Mouse (Mus musculus): ENCODE data around the gene Gkn3.
A peak's percentile ranks its signal among the peaks of the same experiment; 100 is the strongest.

Gkn3 gene

DNA sequence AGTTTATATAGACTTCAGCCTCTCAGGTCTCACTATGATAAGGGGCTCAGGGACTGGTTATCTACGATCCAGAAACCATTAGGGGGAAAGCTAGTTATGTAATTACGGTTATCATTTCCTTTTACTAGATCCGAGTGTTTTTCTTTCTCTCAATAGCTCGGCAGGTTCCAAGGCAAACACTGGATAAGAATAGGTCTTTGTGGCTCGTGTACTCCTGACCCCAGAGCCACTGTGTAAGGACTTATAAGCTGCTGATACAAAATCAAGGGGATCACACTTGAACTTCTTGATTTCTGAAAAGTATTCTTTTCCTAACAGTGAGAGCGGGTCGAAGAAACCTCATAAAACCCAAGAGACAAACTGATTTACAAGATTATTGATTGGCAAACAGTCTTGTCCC lies at the start of gene Gkn3:
Gene Gkn3 (minus strand): TSS at position 59 of the 400 bp plus-strand sequence.
- no peak for DNase-seq (ENCODE audit: extremely low spot score, low read depth, low spot score)

DNA sequence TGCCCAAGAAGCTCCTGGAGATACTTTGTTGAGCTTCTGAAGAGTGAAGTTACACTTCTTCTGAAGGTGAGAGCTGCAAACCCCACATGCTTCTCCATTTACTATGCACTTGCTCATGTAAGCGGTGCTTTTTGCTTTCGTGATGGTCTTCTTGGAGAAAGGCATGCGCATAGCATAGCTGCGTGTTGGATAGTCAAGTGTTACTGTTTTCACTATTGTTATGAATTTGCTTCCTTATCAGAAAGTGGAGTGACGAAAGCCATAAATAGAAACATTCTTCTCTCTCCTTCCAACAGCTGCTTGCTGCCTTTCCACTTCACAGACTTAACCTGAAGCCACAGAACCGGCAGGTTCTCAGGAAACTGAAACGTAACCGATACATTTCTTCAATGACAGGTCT lies 48.0 kb upstream of the Gkn3 start:
- no peak for DNase-seq (ENCODE audit: extremely low spot score, low read depth, low spot score)

DNA sequence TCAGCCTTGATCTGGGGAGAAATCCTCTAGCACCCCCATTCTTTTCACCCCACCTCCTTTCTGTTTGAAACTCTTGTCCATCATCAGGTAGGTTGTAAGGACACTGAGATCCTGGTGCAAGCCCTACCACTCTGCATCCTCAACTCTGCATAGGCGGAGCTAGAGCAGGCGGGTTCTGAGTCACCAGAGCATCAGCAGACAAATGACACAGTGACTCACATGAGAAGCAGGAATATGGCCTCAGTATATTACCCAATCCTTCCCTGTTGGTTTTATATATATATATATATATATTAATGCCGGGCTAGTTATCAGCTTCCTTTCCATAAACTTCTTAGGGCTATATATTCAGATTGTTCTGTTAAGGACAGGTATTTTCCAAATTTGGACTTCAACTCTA lies 47.1 kb upstream of the Gkn3 start:
- DNase-seq (ENCODE audit: extremely low spot score, low read depth, low spot score): no peak

DNA sequence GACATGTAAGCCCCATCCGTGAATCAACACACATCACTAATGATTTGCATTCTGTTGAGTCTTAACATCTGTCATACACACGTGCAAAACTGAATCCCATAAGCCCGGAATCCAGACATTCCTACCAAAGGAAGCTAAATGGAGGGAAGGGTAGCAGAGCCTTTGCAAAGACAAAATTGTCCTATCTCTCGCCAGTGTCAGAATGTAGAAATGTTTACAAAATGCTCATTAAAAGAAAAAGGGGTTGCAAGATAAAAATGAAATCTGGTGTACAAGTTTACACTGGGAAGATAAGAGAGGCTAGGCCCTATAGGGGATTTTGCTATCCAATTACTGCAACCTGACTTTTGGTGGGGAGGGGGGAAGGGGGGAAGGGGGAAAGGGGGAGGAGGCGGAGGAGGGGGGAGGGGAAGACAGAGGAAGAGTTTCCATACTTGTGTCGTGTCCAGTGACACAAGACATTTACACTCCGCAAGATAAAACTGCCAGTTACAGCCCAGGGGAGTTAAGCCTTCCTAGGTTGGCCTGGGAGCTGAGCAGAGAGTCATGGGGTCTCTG lies 39.8 kb upstream of the Gkn3 start, which contains the start of gene Bmp10:
Gene Bmp10 (plus strand): TSS at position 508 of the 558 bp plus-strand sequence.
- DNase-seq (ENCODE audit: extremely low spot score, low read depth, low spot score): no peak

DNA sequence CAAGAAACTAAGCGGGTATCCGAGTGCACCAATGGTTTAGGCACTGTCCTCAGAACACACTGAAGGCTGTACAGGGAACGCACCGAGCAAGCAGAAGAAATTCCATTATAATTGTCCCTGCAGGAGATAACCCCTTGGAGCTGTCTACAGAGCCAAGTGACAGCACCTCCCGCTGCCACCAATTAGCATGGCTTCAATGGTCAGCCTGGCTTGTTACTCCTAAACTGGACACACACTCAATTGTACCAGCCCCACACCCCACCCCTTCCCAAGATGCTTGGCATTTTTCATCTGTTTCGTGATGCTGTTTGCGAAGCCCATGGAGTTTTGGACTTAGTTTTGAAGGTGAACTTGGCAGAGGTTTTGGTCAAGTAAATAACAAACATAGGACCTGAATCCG lies 38.9 kb upstream of the Gkn3 start:
- no peak for DNase-seq (ENCODE audit: extremely low spot score, low read depth, low spot score)

DNA sequence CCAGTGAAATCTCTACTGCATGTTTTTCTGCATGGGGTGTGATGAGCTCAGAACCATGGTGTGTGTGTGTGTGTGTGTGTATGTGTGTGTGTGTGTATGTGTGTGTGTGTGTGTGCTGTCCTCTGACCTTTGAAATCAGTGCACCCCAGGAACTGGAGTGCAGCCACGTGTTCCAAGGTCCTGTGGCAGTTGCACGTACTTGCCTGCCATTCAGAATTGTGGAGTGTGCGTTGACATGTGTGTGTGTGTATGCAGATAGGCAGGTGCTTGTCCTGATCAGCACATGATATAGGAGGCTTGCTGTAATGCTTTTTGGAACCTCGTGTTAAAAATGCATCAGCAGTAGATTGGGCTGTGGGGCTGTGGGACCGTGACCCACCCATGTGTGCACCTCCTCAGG lies 38.2 kb upstream of the Gkn3 start:
- DNase-seq (ENCODE audit: extremely low spot score, low read depth, low spot score): no peak

DNA sequence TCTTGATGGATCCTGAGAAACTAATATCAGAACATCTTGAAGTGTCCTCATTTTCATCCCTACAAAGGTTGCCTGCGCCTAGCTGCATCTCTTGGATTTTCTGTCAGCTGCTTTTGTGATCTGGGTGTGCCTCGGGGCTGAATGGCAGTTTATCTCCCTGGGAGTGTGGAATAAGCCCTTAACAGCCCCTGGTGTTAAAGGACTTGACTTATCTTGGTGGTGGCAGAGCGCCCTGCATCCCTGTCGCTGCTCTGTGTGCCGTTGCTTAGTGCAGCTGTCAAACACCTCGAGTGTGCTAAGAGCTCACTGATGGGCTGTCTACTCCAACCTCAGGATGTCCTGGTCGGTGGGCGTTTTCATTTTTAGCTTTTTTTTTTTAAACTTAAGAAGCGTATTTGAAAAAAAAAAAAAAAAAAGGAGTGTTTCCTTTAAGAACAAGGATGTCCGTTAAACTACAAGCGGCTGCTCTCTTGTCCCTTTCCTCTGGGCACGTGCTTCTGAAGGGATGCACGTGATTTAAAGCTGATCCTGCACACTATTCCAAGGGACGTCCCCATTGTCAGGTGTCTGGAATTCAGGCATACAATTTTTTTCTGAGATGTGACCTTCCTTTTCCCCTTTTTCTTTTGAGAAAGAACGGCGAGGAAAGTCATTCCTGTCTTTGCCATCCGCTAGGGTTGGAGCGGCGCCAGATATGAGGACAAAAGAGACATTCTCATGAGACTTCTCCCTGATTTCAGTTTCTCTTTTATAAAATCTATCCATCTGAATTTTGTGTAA lies 35.5 kb upstream of the Gkn3 start:
- no peak for DNase-seq (ENCODE audit: extremely low spot score, low read depth, low spot score)

DNA sequence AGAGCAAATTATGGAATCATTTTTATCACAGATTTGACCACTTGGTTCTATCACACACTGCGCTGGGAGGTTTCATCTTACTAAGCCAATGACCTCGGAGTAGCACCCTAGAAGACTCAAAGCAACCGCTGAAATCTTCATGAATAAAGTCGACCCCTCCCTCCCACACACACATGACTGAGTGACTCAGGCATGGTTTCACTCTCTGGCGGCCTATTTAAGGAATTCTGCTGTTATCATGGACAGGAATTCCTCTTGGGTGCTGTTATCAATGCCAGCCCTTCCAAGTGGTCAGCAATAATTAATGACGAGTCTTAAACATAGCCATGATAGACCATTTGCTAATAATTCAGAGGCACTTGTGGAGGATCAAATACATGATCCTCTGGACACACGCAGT lies 33.6 kb upstream of the Gkn3 start:
- no peak for DNase-seq (ENCODE audit: extremely low spot score, low read depth, low spot score)

DNA sequence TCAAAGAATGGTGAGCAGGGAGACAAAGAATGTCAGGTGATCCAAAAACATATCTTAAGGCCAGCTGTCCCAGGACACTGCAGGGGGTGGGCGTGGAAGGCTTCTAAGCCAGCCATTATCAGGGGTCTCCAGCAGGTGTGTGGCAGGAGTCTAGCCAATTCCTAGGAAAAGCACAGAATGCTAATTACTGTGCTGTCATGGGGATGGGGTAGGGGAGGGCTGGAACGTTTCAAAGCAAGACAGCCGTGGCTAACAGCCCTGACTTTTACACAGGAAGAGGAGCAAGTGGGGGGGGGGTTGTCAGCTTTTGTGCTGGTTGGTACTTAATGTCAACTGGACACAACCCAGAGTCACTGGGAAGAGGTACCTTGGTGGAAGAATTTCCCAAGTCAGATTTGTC lies 23.3 kb upstream of the Gkn3 start:
- DNase-seq (ENCODE audit: extremely low spot score, low read depth, low spot score): no peak

DNA sequence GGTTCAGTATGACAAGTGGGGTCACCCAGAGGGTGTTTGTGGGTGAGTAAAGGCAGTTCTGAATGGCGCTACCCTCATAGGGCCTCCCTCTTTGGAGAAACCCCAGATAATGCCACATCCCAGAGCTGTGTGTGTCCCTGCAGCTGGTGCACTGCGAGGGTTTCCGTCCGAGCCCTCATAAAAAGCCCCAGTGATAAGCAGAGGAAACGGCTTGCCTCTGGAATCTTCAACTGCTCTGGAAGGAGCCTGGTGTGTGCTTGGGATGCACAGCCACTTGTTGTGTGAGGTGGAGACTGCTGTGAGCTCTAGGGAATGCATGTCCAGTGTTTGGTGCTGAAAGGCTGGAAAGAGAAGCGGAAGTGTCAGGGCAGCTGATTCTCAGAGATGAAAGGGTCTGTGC lies 12.7 kb upstream of the Gkn3 start:
- no peak for DNase-seq (ENCODE audit: extremely low spot score, low read depth, low spot score)

DNA sequence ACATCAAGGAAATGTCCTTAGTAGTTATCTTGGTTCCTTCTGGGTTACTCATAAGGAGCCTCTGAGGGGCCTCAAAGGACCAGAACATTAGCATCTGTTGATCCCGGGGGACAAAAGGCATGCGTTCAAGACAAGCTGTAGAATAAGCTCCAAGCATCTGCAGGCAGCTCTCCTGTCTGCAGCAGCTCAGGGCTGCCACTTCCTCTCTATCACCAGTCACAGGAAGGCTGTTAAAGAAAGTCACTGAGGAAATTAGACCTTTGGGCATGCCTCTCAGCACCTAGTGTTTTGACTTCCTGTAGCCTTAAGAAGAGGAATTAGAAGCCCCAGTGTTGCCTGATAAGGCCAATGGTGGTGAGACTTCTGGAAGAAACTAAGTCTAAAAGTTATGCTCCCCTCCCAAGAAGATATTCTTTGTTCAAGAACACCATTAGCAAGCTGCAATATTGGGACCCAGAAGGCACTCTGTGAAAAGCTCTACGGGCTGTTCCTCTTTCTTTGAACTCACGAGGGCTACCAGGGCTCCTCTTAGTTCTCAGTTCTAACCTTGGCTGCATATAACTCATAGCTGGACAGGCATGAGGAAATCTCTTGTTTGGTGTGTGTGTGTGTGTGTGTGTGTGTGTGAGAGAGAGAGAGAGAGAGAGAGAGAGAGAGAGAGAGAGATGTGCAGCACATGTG lies 11.3 kb upstream of the Gkn3 start:
- no peak for DNase-seq (ENCODE audit: extremely low spot score, low read depth, low spot score)

DNA sequence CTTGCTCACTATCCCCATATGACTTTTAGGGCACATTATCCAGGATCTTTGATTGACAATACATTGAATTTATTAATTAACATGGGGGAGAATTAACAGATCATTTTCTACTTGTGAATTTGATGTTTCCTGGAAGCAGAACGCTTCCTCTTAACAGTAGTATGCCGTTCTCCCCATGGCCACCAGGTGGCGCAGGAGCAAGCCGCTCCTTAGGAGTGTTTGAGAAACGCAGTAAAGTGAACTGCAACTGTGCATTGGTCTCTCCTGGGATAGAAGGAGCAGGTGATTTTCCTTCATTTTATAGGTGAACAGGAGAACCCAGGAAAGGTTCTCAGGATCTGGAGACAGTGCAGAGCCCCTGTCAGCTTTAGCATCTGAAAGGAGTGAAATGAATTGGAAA lies 10.4 kb upstream of the Gkn3 start:
- peak; percentile 31 for DNase-seq (ENCODE audit: extremely low spot score, low read depth, low spot score)

DNA sequence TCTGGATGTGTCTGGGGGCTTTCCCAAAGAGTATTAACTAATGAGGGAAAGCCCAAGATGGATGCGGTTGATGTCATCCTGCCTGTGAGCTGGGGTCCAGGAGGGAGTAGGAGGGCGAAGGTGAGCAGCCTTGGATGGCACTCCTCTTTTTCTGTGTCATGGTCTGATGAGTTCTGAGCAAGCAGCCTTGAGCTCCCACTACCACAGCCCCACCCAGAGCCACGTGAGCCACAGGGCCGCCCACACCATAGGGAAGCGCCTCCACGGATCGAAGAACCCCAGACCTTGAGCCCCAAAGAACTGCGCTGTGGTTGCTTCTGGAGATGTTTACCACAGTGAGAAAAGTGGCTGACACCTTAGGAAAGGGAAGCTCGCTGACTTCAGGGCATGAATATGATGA lies 6.0 kb upstream of the Gkn3 start:
- DNase-seq (ENCODE audit: extremely low spot score, low read depth, low spot score): no peak

DNA sequence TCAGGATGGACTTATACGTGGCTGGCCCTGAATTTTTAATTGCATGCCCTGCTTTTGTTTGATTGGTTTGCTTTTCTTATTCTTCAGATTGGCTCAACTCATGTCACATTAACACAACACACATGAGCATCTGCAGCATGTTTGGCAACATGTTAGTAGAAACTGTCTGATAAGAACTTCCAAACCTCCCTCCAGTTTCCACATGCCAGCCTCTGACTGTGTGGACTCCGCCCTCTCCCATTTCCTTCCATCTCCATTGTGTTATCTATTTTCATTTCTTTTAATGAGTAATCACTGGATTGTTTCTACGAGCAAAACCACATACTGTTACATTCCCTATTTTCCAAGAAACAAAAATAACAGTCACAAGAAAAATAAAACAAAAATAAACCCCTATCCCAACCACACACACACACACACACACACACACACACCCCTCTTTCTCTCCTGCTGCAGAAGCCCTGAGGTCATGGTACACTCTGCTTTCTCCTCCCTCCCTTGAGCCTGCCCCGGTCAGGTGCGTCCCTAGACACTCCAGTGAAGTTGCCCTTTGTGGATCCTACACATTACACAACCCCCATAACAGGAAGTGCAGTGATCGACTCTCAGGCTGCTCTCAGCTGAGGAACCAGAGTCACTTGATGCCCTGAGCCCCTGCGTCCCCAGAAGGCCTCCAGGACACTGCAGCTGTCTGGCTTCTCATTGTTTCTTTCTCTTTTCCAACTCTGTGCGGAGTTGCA lies 4.9 kb upstream of the Gkn3 start:
- DNase-seq (ENCODE audit: extremely low spot score, low read depth, low spot score): no peak

DNA sequence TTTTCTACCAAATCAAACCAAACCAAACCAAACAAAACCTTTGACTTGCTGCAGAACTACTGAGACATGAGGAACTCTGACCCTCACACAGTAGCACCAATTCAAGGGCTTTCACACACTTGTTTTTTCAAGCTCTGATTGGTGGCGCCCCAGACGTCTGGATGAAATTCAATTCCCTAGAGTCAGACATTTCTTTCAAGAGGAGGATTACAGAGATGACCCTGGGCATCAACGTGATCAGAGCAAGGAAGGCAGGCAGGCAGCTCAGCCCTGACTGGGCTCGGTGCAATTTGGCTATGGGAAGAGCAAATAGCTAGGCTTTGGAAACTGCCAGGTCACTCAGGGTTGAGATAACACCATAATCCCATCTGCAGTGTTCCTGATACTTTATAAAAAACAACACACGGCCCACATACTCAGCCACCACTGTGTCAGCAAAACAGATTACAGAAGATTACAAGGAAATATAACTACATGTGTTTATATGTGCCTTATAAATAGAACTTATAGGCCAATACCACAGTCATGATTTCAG lies 787 bp upstream of the Gkn3 start:
- DNase-seq (ENCODE audit: extremely low spot score, low read depth, low spot score): no peak

DNA sequence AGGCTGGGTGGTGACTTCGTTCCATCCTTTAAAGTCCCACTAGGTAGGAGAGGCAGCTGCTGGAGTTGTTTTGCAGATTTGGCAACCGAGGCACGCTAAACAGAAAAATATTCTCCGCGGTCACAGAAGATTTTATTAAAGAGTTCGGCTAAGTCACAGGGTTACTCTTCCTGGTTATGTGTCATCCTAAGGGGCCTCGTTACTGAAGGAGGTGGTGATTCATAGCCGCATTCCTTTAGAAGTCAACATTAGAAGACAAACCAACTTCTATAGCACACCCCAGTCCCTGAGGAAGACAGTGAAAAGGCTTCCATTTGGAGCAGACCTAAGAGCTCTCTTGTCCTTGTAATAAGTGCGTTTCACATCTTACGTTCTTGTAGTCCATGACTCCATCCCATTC lies 2.1 kb downstream of the Gkn3 start:
- no peak for DNase-seq (ENCODE audit: extremely low spot score, low read depth, low spot score)

DNA sequence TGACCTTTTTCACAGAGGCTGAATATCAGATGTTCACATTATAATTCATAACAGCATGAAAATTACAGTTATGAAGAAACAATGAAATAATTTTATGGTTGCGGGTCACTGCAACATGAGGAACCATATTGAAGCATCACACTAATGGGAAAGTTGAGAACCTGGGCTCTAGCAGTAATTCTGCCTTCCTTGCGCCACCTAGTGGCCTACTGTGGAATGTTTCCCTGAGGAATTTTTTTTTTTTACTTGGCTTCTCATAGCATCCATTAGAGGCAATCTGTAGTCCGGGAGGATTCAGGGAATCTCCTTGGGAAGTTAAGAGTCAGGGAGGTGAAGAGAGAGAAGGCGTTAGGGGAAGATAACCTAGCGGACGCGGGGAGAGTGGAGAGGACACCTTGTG lies 2.5 kb downstream of the Gkn3 start:
- DNase-seq (ENCODE audit: extremely low spot score, low read depth, low spot score): peak; percentile 86

DNA sequence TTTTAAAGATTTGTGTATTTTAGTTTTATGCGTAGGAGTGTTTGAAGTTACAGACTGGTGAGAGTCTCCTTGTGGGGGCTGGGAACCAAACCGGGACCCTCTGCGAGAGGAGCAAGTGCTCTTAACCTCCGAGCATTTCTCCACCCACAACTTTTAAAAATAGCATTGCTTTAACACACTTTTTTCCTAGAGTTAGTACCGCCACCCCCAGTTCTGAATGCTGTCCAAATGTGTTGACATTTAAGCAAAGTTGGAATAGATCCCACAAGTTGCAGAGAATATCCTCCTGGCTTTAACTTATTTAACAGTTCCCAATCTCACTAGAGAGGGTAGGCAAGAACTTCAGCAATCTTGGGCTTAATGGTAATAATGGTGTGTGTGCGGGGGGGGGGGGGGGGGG lies 4.0 kb downstream of the Gkn3 start:
- DNase-seq (ENCODE audit: extremely low spot score, low read depth, low spot score): no peak

DNA sequence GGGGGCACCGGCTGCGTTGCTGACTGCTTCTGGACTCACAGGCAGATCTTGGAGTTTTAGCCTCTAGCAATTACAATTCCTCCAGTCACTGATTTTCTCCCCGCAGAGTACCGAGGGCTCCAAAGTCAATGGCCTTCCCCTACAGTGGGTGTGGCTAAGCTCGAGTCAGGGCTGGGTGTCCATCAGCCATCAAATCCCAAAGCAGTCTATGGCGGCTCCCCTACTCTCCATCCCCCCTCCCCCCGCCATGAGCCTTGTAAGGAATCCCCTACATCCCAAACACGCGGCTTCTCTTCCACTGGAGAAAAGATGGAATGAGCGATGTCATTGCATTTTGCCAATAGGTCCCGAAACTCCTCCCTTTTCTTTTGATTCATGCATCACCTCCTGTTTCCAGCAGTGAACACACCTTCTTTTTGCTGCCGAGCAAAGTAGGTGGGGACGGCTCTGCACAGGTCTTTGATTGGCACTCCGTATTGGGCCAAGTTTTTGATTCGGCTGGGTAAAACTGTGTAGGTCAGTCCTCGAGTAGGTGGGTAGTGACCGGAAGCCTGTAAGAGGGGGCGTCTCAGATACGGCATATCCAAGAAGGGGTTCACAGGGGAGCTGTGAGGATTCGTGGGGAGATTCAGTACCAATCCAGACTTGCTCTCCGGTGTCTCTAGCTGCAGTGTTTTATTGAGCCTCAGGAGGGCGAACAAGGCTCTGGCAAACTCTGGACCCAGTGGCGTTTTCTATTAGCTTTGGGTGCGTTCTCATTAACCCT lies 4.6 kb downstream of the Gkn3 start:
- no peak for DNase-seq (ENCODE audit: extremely low spot score, low read depth, low spot score)

DNA sequence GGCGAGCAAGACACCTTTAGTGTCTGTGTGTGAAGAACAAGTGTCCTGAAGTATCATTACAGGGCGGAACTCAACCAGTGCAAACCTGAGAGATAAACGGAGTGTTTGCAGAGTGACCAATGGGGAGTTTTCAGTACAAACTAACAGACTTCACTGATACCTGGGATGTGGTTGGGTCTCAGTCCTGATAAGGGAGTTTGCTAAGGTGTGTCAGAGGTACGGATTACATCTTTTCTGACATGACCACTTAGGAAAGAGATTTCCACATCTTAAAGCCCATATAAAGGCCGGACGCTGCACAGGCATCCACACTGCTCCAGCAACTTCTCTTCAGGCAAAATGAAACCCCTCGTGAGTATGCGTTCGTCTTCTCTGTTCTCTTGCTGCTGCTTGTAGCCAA lies 15.7 kb downstream of the Gkn3 start, which contains the start of gene Gkn2:
Gene Gkn2 (plus strand): TSS at position 301 of the 400 bp plus-strand sequence.
- DNase-seq (ENCODE audit: extremely low spot score, low read depth, low spot score): no peak

DNA sequence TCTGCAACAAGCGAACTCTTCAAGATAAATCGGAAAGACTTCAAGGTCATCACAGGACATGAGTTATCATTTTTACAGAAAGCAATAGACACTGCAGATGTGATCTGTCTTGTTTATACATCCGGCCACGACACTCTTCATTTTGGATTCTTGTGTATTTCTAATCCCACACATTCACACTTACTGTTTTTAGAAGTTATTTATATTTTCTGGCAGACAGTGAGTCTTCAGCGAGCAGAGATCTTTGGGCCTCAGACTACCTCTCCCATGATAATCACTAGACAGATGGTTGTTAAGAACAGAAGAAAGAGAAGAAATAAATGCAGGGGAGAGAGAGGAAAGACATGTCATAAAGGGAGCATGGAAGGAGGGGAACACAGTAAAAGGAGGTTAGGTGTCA lies 19.5 kb downstream of the Gkn3 start:
- no peak for DNase-seq (ENCODE audit: extremely low spot score, low read depth, low spot score)
